Mouse (Mus musculus) bone marrow, adult 2 months (tissue): ENCODE results near the gene Cpt1a. TPM values are rescaled to one million over a fixed set of nuclear protein-coding genes. Genes with fewer than 3 reads are reported as not detected.

Experiments used
- H3K27ac ChIP-seq: fragments of 200-500 bp; 2 replicates; pipeline ENCODE4 v1.5.1; 2012; ENCODE audit warnings: low read depth, mild to moderate bottlenecking, control low read depth, inconsistent platforms, low read length; ENCODE audit not compliant: control insufficient read depth, poor library complexity, insufficient read depth
- H3K4me1 ChIP-seq: fragments of 200-500 bp; 2 replicates; pipeline ENCODE4 v1.6.1; 2011; ENCODE audit warnings: low read length; ENCODE audit not compliant: control insufficient read depth, insufficient read depth
- H3K4me3 ChIP-seq: fragments of 200-500 bp; replicated peaks from 2 replicates; pipeline ENCODE3; 2011; ENCODE audit warnings: mild to moderate bottlenecking, low read depth, low read length, control low read depth; ENCODE audit not compliant: control insufficient read depth
- CTCF ChIP-seq: fragments of 200-500 bp; IDR thresholded peaks from 2 replicates; pipeline ENCODE4 v1.5.1; 2011; ENCODE audit warnings: low read length, control low read depth; ENCODE audit not compliant: control insufficient read depth, insufficient read depth
- POLR2A ChIP-seq: fragments of 200-500 bp; IDR thresholded peaks from 2 replicates; pipeline ENCODE4 v1.6.1; 2011; ENCODE audit warnings: low read depth, mild to moderate bottlenecking, control low read depth, low read length, borderline replicate concordance; ENCODE audit not compliant: control insufficient read depth
- WGBS: fragments of 180-500 bp; shearing (Covaris S2); methylation state at CpG from one replicate; pipeline ENCODE4 v1.1.7; 2018; 5-methylcytosine and 5-hydroxymethylcytosine counted together
- polyA plus RNA-seq: library from polyadenylated mRNA; stranded (reverse); fragments of >200 nt; gene quantifications from 2 replicates; pipeline ENCODE4 v1.2.4, GENCODE M21; 2011; ENCODE audit warnings: low replicate concordance; ENCODE audit not compliant: missing spikeins, insufficient read depth, insufficient read length

The Cpt1a gene
- polyA plus RNA-seq, 1 experiment: 27.9 TPM

GRCm38 (mm10) chr19:3434124-3434523 is 112.0 kb downstream of the Cpt1a start:
- no peak overlapping the region for H3K27ac ChIP-seq
- H3K4me1 ChIP-seq: peaks cover 2% of the 10 kb centered on the region; the same call in 1 of the 2 replicates
- H3K4me3 ChIP-seq: no peak overlapping the region
- WGBS: 62% methylated on average over 4 of the region's 4 CpGs
- no peak for TF ChIP-seq POLR2A
- TF ChIP-seq CTCF: no peak

GRCm38 (mm10) chr19:3434641-3435040 is 112.5 kb downstream of the Cpt1a start:
- WGBS: 71% methylated on average over 4 of the region's 4 CpGs
- Histone ChIP-seq H3K4me3 (no peak overlapping the region), H3K4me1 (peaks cover 2% of the 10 kb centered on the region; the same call in 1 of the 2 replicates), H3K27ac (no peak overlapping the region)
- TF ChIP-seq POLR2A (no peak), CTCF (no peak)

Other genes starting within 250 kb of the Cpt1a start
- gene Mrpl21, start 39.4 kb upstream of the Cpt1a start, polyA plus RNA-seq: 33.0 and 39.3 TPM in 2 replicates
- gene Ighmbp2, start 39.3 kb upstream of the Cpt1a start, polyA plus RNA-seq: 1.8 and 5.5 TPM in 2 replicates
- 1.1 TPM in 1 of 2 replicates, not detected in the other for gene Tesmin, start 66.5 kb downstream of the Cpt1a start, polyA plus RNA-seq
- gene Gal, start 92.2 kb downstream of the Cpt1a start, polyA plus RNA-seq: not detected in 2 replicates